Mouse (Mus musculus) forebrain, postnatal 0 days (tissue): ENCODE measurements around the gene Arxes1. TPM values are rescaled to one million over a fixed set of nuclear protein-coding genes. Genes with fewer than 3 reads are reported as not detected.
"Not testable (repeated sequence)": the region's sequence is repeated elsewhere in the genome, so short reads cannot be mapped to it uniquely, and the experiment has no call there.

Experiments
- ATAC-seq: fragments of 200-750 bp; cut with Nextera tagmentation; 2 replicates; pipeline ENCODE4 v1.8.0; 2017; ENCODE audit warnings: mild to moderate bottlenecking, moderate library complexity
- DNase-seq: peaks from one replicate; pipeline ENCODE4 v3.0.0-alpha.2; 2015
- H3K27ac ChIP-seq: fragments of 300-500 bp; sonication (generic); 2 replicates; pipeline ENCODE4 v1.5.1; 2014; ENCODE audit warnings: low read depth, mild to moderate bottlenecking, antibody characterized with exemption, low read length, moderate library complexity, mixed read lengths
- H3K27me3 ChIP-seq: fragments of 300-500 bp; sonication (generic); 2 replicates; pipeline ENCODE4 v1.6.1; 2014; ENCODE audit warnings: mild to moderate bottlenecking, low read length, mixed read lengths; ENCODE audit not compliant: insufficient read depth
- H3K36me3 ChIP-seq: fragments of 300-500 bp; sonication (generic); 2 replicates; pipeline ENCODE4 v1.6.1; 2014; ENCODE audit warnings: mild to moderate bottlenecking, moderate library complexity; ENCODE audit not compliant: insufficient read depth
- H3K4me1 ChIP-seq: fragments of 300-500 bp; sonication (generic); 2 replicates; pipeline ENCODE4 v1.6.1; 2014; ENCODE audit warnings: antibody characterized with exemption; ENCODE audit not compliant: insufficient read depth
- H3K4me2 ChIP-seq: fragments of 300-500 bp; sonication (generic); 2 replicates; pipeline ENCODE4 v1.6.1; 2014; ENCODE audit warnings: low read depth, mild to moderate bottlenecking, moderate library complexity
- H3K4me3 ChIP-seq: fragments of 300-500 bp; sonication (generic); 2 replicates; pipeline ENCODE4 v1.5.1; 2014; ENCODE audit warnings: low read depth, low read length, mixed read lengths
- H3K9ac ChIP-seq: fragments of 300-500 bp; sonication (generic); 2 replicates; pipeline ENCODE4 v1.6.1; 2014; ENCODE audit warnings: mild to moderate bottlenecking
- H3K9me3 ChIP-seq: fragments of 300-500 bp; sonication (generic); 2 replicates; pipeline ENCODE4 v1.6.1; 2016; ENCODE audit warnings: low read length
- CTCF ChIP-seq: sonication (generic); IDR thresholded peaks from 2 replicates; pipeline ENCODE4 v1.5.1; 2016; ENCODE audit warnings: antibody characterized with exemption, control low read depth, low read depth
- WGBS: fragments of 180-500 bp; shearing (Covaris S2); extraction: QIAGEN DNeasy Blood & Tissue Kit; methylation state at CpG from one replicate; pipeline ENCODE4 v1.1.7; 2014; 5-methylcytosine and 5-hydroxymethylcytosine counted together
- polyA plus RNA-seq: library from polyadenylated mRNA; unstranded; fragments of >200 nt; fragmentation: Nextera tagmentation; extraction: Ambion mirVana; gene quantifications from 2 replicates; pipeline ENCODE4 v1.2.1, GENCODE M21; 2015
- total RNA-seq: library from RNA; depleted of rRNA; stranded (reverse); fragments of >200 nt; gene quantifications from 2 replicates; pipeline ENCODE4 v1.2.3, GENCODE M21; 2014; rRNA removed

Arxes1 gene
- total and polyA plus RNA-seq, 2 experiments from 2014 or later: 55.4 to 190 TPM

DNA sequence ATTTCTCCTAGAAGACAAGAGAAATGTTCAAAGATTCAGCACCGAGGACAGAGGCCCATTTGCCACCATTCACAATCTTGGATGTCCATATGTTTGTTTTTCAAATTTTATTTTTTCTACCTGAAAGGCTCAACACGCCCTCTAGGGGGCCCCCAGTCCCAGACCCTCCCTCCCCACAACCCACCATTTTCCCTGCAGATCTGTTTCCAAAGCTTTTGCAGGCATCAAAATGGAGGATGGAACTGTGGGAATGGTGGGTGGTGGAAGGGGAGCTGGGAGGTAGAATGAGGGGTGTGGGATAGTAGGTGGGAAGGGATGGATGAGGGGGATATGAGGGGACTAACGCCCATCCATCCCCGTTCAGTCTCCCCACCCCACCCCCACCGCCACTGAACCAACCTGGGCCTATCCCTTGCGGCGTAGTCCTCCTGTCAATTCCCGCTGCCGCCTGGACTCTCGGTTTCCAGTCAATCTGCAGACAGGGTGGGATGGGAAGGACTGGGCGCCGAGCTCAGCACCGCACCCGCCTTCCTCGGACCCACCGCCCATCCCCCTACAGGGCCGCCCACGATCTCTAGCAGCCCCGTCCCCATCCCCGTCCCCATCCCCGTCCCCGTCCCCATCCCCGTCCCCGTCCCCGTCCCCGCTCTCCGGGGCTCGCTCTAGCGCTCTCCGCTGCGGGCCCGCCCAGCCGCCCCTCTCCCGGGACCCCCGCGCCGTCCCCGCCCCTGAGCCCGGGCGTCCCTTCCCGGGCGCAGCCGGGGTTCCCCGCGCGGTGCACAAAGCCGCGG lies 34.2 kb downstream of the Arxes1 start:
- WGBS: 32% methylated on average over 17 of the region's 48 CpGs
- TF ChIP-seq CTCF: peak; percentile 57
- ATAC-seq (peak; percentile 73), DNase-seq (peak; percentile 78)
- not testable (repeated sequence) for H3K27me3 ChIP-seq, H3K4me1 ChIP-seq, H3K36me3 ChIP-seq, H3K9me3 ChIP-seq
- H3K4me2 ChIP-seq: peak overlapping the region; percentile 43
- peak overlapping the region; percentile 41 for H3K4me3 ChIP-seq
- H3K9ac ChIP-seq: peak overlapping the region; percentile 58
- H3K27ac ChIP-seq: peak overlapping the region; percentile 83

DNA sequence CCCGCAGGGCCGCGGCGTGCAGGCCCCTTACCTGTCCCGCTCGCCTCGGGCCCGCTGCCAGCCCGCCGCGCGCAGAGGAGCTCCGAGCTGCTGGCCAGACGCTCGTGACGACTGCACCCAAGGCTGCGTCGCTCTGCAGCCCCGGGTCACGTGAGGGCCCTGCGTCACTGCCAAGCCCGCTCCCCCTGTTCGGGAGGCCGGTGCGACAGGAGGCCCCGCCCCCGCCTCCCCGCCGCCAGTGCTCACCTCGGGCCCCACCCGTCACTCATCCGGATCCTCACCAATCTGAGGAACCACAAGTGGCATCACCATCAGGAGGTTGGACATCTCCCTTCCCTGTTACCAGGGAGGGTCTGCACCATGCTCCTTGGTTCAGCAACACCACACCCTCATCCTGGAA lies 34.9 kb downstream of the Arxes1 start, which contains the start of gene Bex2:
Gene Bex2, minus strand, starts transcription at position 217 of the 400 bp plus-strand sequence.
- not testable (repeated sequence) for H3K36me3 ChIP-seq, H3K27me3 ChIP-seq, DNase-seq, H3K4me1 ChIP-seq, H3K9me3 ChIP-seq
- H3K27ac ChIP-seq: peak within 1 kb of the TSS; percentile 83
- ATAC-seq: peak; percentile 96
- H3K4me2 ChIP-seq: peak within 1 kb of the TSS; percentile 43
- WGBS: 31% methylated on average over 10 of the region's 32 CpGs
- peak within 1 kb of the TSS; percentile 58 for H3K9ac ChIP-seq
- H3K4me3 ChIP-seq: peak within 1 kb of the TSS; percentile 41

Other genes with a start within 250 kb of the Arxes1 start
- gene Bhlhb9, start 235.8 kb upstream of the Arxes1 start, total RNA-seq: 68.0 and 86.0 TPM in 2 replicates
- 79.9 and 99.6 TPM in 2 replicates for gene Bhlhb9, start 235.8 kb upstream of the Arxes1 start, polyA plus RNA-seq
- gene Gprasp2, start 194.3 kb upstream of the Arxes1 start, total RNA-seq: 121 and 175 TPM in 2 replicates
- gene Gprasp2, start 194.3 kb upstream of the Arxes1 start, polyA plus RNA-seq: 105 and 155 TPM in 2 replicates
- 179 and 211 TPM in 2 replicates for gene Arxes2, start 39.5 kb upstream of the Arxes1 start, total RNA-seq
- gene Arxes2, start 39.5 kb upstream of the Arxes1 start, polyA plus RNA-seq: 235 and 280 TPM in 2 replicates
- 417 and 436 TPM in 2 replicates for gene Bex2, start 34.9 kb downstream of the Arxes1 start, total RNA-seq
- 952 and 965 TPM in 2 replicates for gene Bex2, start 34.9 kb downstream of the Arxes1 start, polyA plus RNA-seq
- gene Nxf3, start 51.9 kb downstream of the Arxes1 start, total RNA-seq: not detected in 2 replicates
- 0.27 TPM in 1 of 2 replicates, not detected in the other for gene Nxf3, start 51.9 kb downstream of the Arxes1 start, polyA plus RNA-seq
- 92.9 and 120 TPM in 2 replicates for gene Bex4, start 105.6 kb downstream of the Arxes1 start, total RNA-seq
- gene Bex4, start 105.6 kb downstream of the Arxes1 start, polyA plus RNA-seq: 204 and 211 TPM in 2 replicates
- 112 and 117 TPM in 2 replicates for gene Tceal8, start 139.0 kb downstream of the Arxes1 start, total RNA-seq
- 134 and 141 TPM in 2 replicates for gene Tceal8, start 139.0 kb downstream of the Arxes1 start, polyA plus RNA-seq
- 14.2 and 14.9 TPM in 2 replicates for gene Tceal5, start 170.5 kb downstream of the Arxes1 start, total RNA-seq
- gene Tceal5, start 170.5 kb downstream of the Arxes1 start, polyA plus RNA-seq: 34.6 and 41.5 TPM in 2 replicates
- 3.0 and 4.4 TPM in 2 replicates for gene Tceal7, start 181.4 kb downstream of the Arxes1 start, total RNA-seq
- gene Tceal7, start 181.4 kb downstream of the Arxes1 start, polyA plus RNA-seq: 4.6 and 4.9 TPM in 2 replicates
- 105 and 106 TPM in 2 replicates for gene Bex1, start 182.1 kb downstream of the Arxes1 start, total RNA-seq
- 288 and 297 TPM in 2 replicates for gene Bex1, start 182.1 kb downstream of the Arxes1 start, polyA plus RNA-seq
- 182 and 203 TPM in 2 replicates for gene Tceal9, start 211.7 kb downstream of the Arxes1 start, total RNA-seq
- 263 and 323 TPM in 2 replicates for gene Tceal9, start 211.7 kb downstream of the Arxes1 start, polyA plus RNA-seq
- gene Bex3, start 236.9 kb downstream of the Arxes1 start, total RNA-seq: 219 and 271 TPM in 2 replicates
- 782 and 828 TPM in 2 replicates for gene Bex3, start 236.9 kb downstream of the Arxes1 start, polyA plus RNA-seq